Mouse (Mus musculus) embryonic facial prominence, embryonic 10.5 days (tissue): ENCODE results near the gene Chst10. TPM values are rescaled to one million over a fixed set of nuclear protein-coding genes. Genes with fewer than 3 reads are reported as not detected.

Experiments used
- DNase-seq: peaks from one replicate; pipeline ENCODE4 v3.0.0-alpha.2; 2017; ENCODE audit warnings: low spot score
- H3K27ac ChIP-seq: fragments of 300-500 bp; sonication (generic); replicated peaks from 2 replicates; pipeline ENCODE4 v1.5.1; 2016; ENCODE audit warnings: mild to moderate bottlenecking
- H3K27me3 ChIP-seq: fragments of 300-500 bp; sonication (generic); replicated peaks from 2 replicates; pipeline ENCODE4 v1.6.1; 2016; ENCODE audit warnings: low read depth, mild to moderate bottlenecking; ENCODE audit not compliant: poor library complexity, severe bottlenecking
- H3K36me3 ChIP-seq: fragments of 300-500 bp; sonication (generic); replicated peaks from 2 replicates; pipeline ENCODE4 v1.6.1; 2016; ENCODE audit warnings: mild to moderate bottlenecking, moderate library complexity
- H3K4me1 ChIP-seq: fragments of 300-500 bp; sonication (generic); 2 replicates; pipeline ENCODE4 v1.6.1; 2016
- H3K4me3 ChIP-seq: fragments of 300-500 bp; sonication (generic); 2 replicates; pipeline ENCODE4 v1.5.1; 2016; ENCODE audit warnings: mild to moderate bottlenecking, moderate library complexity
- H3K9me3 ChIP-seq: fragments of 300-500 bp; sonication (generic); 2 replicates; pipeline ENCODE4 v1.6.1; 2016; ENCODE audit warnings: mild to moderate bottlenecking
- WGBS: fragments of 180-500 bp; shearing (Covaris S2); methylation state at CpG from one replicate; pipeline ENCODE4 v1.1.7; 2016; 5-methylcytosine and 5-hydroxymethylcytosine counted together
- polyA plus RNA-seq: library from polyadenylated mRNA; unstranded; fragments of >200 nt; fragmentation: Nextera tagmentation; extraction: Ambion mirVana; gene quantifications from 2 replicates; pipeline ENCODE4 v1.2.1, GENCODE M21; 2016

Gene Chst10
- polyA plus RNA-seq, 1 experiment from 2014 or later: 9.0 TPM

- 69% methylated on average over 6 of the region's 6 CpGs for WGBS
- no peaks in the 10 kb centered on the region for H3K9me3 ChIP-seq
- no peak overlapping the region for H3K27ac ChIP-seq
- H3K36me3 ChIP-seq: no peaks in the 10 kb centered on the region
- peaks cover 8% of the 10 kb centered on the region for H3K4me1 ChIP-seq
- no peaks in the 10 kb centered on the region for H3K27me3 ChIP-seq
- no peak for DNase-seq
- no peak overlapping the region for H3K4me3 ChIP-seq
These were observed 10.9 kb downstream of the Chst10 start for GRCm38 (mm10) chr1:38887011-38887410.

- no peak for DNase-seq
- WGBS: 83% methylated on average over 2 of the region's 2 CpGs
- no peaks in the 10 kb centered on the region for H3K27me3 ChIP-seq
- no peak overlapping the region for H3K27ac ChIP-seq
- peaks cover 8% of the 10 kb centered on the region for H3K4me1 ChIP-seq
- no peak overlapping the region for H3K4me3 ChIP-seq
- no peaks in the 10 kb centered on the region for H3K9me3 ChIP-seq
- H3K36me3 ChIP-seq: no peaks in the 10 kb centered on the region
These were observed 11.4 kb downstream of the Chst10 start for GRCm38 (mm10) chr1:38886602-38887001.

GRCm38 (mm10) chr1:38885956-38886355 is 12.0 kb downstream of the Chst10 start:
- H3K9me3 ChIP-seq: no peaks in the 10 kb centered on the region
- WGBS: 62% methylated on average over 2 of the region's 2 CpGs
- no peak overlapping the region for H3K27ac ChIP-seq
- DNase-seq: no peak
- no peaks in the 10 kb centered on the region for H3K27me3 ChIP-seq
- H3K4me1 ChIP-seq: peaks cover 8% of the 10 kb centered on the region
- no peaks in the 10 kb centered on the region for H3K36me3 ChIP-seq
- H3K4me3 ChIP-seq: no peak overlapping the region

- Histone ChIP-seq H3K4me3 (no peak overlapping the region), H3K27ac (no peak overlapping the region), H3K27me3 (no peaks in the 10 kb centered on the region), H3K9me3 (no peaks in the 10 kb centered on the region), H3K36me3 (no peaks in the 10 kb centered on the region), H3K4me1 (peaks cover 8% of the 10 kb centered on the region)
- no peak for DNase-seq
- 88% methylated on average over 9 of the region's 9 CpGs for WGBS
These were observed 14.2 kb downstream of the Chst10 start for GRCm38 (mm10) chr1:38883766-38884165.

- H3K27me3 ChIP-seq: no peaks in the 10 kb centered on the region
- no peaks in the 10 kb centered on the region for H3K36me3 ChIP-seq
- H3K4me3 ChIP-seq: no peak overlapping the region
- peaks cover 8% of the 10 kb centered on the region for H3K4me1 ChIP-seq
- DNase-seq: no peak
- H3K27ac ChIP-seq: no peak overlapping the region
- H3K9me3 ChIP-seq: no peaks in the 10 kb centered on the region
- 84% methylated on average over 4 of the region's 4 CpGs for WGBS
These were observed 15.2 kb downstream of the Chst10 start for GRCm38 (mm10) chr1:38882746-38883145.

- Histone ChIP-seq H3K4me1 (no peaks in the 10 kb centered on the region), H3K9me3 (no peaks in the 10 kb centered on the region), H3K27me3 (no peaks in the 10 kb centered on the region), H3K4me3 (no peak overlapping the region), H3K36me3 (no peaks in the 10 kb centered on the region), H3K27ac (no peak overlapping the region)
- WGBS: 67% methylated on average over 4 of the region's 4 CpGs
- no peak for DNase-seq
These were observed 16.6 kb downstream of the Chst10 start for GRCm38 (mm10) chr1:38881366-38881765.

GRCm38 (mm10) chr1:38876671-38877382 is 21.1 kb downstream of the Chst10 start:
- 58% methylated on average over 5 of the region's 5 CpGs for WGBS
- no peak overlapping the region for H3K4me3 ChIP-seq
- no peaks in the 10 kb centered on the region for H3K27me3 ChIP-seq
- H3K36me3 ChIP-seq: peaks cover 4% of the 10 kb centered on the region; the same call in 1 of the 2 replicates
- DNase-seq: no peak
- H3K27ac ChIP-seq: no peak overlapping the region
- no peaks in the 10 kb centered on the region for H3K9me3 ChIP-seq
- no peaks in the 10 kb centered on the region for H3K4me1 ChIP-seq

GRCm38 (mm10) chr1:38873911-38874310 is 24.1 kb downstream of the Chst10 start:
- Histone ChIP-seq H3K27ac (no peak overlapping the region), H3K9me3 (no peaks in the 10 kb centered on the region), H3K27me3 (no peaks in the 10 kb centered on the region), H3K4me3 (no peak overlapping the region), H3K36me3 (peaks cover 7% of the 10 kb centered on the region; the same call in 1 of the 2 replicates), H3K4me1 (no peaks in the 10 kb centered on the region; the same call in 1 of the 2 replicates)
- DNase-seq: no peak
- WGBS: 80% methylated on average over 5 of the region's 5 CpGs

- H3K4me1 ChIP-seq: no peaks in the 10 kb centered on the region; the same call in 1 of the 2 replicates
- peaks cover 15% of the 10 kb centered on the region; the same call in 1 of the 2 replicates for H3K36me3 ChIP-seq
- H3K4me3 ChIP-seq: no peak overlapping the region
- H3K27me3 ChIP-seq: no peaks in the 10 kb centered on the region
- DNase-seq: no peak
- no peak overlapping the region for H3K27ac ChIP-seq
- H3K9me3 ChIP-seq: no peaks in the 10 kb centered on the region
- WGBS: 89% methylated on average over 6 of the region's 6 CpGs
These were observed 26.1 kb downstream of the Chst10 start for GRCm38 (mm10) chr1:38871834-38872233.

- Histone ChIP-seq H3K27me3 (no peaks in the 10 kb centered on the region), H3K4me3 (no peak overlapping the region), H3K36me3 (peaks cover 20% of the 10 kb centered on the region), H3K9me3 (no peaks in the 10 kb centered on the region), H3K4me1 (no peaks in the 10 kb centered on the region; the same call in 1 of the 2 replicates), H3K27ac (no peak overlapping the region)
- DNase-seq: no peak
- WGBS: 42% methylated on average over 13 of the region's 13 CpGs
These were observed 28.4 kb downstream of the Chst10 start for GRCm38 (mm10) chr1:38869398-38870195.

GRCm38 (mm10) chr1:38866242-38866641 is 31.7 kb downstream of the Chst10 start:
- WGBS: 83% methylated on average over 5 of the region's 5 CpGs
- Histone ChIP-seq H3K27ac (no peak overlapping the region), H3K9me3 (no peaks in the 10 kb centered on the region), H3K4me1 (no peaks in the 10 kb centered on the region; the same call in 1 of the 2 replicates), H3K36me3 (peaks cover 14% of the 10 kb centered on the region), H3K4me3 (no peak overlapping the region), H3K27me3 (no peaks in the 10 kb centered on the region)
- no peak for DNase-seq

- WGBS: 83% methylated on average over 9 of the region's 9 CpGs
- Histone ChIP-seq H3K27ac (no peak overlapping the region), H3K36me3 (peaks cover 14% of the 10 kb centered on the region), H3K27me3 (no peaks in the 10 kb centered on the region), H3K9me3 (no peaks in the 10 kb centered on the region), H3K4me1 (no peaks in the 10 kb centered on the region; the same call in 1 of the 2 replicates), H3K4me3 (no peak overlapping the region)
- no peak for DNase-seq
These were observed 33.6 kb downstream of the Chst10 start for GRCm38 (mm10) chr1:38864341-38864740.

GRCm38 (mm10) chr1:38862213-38862612 is 35.7 kb downstream of the Chst10 start:
- H3K27ac ChIP-seq: no peak overlapping the region
- H3K9me3 ChIP-seq: no peaks in the 10 kb centered on the region
- H3K4me3 ChIP-seq: no peak overlapping the region
- WGBS: 15% methylated on average over 4 of the region's 4 CpGs
- no peaks in the 10 kb centered on the region for H3K4me1 ChIP-seq
- H3K27me3 ChIP-seq: no peaks in the 10 kb centered on the region
- H3K36me3 ChIP-seq: peaks cover 7% of the 10 kb centered on the region
- peak; percentile 39 for DNase-seq
